Comparison of ENCODE assay signal across 8 mouse cellular contexts in genomic region chr11:99024468-99025134, GRCm38 (mm10). TPM values are rescaled to one million over a fixed set of nuclear protein-coding genes. Genes with fewer than 3 reads are reported as not detected.
A peak's percentile ranks its signal among the peaks of the same experiment; 100 is the strongest.
DNase-seq lines count a peak whose midpoint lies in the region; ATAC-seq lines count a peak whose summit lies in the region.

No protein-coding gene starts in this region.

- 45% methylated on average over 18 of the region's 18 CpGs for WGBS in liver, embryonic 12.5 days (ENCODE audit: insufficient replicate concordance)

- peaks cover 46% of the 10 kb centered on the region for H3K4me1 ChIP-seq in liver, embryonic 12.5 days

- peak overlapping the region; percentile 68 for H3K4me2 ChIP-seq in liver, embryonic 12.5 days

- DNase-seq in cerebellum, adult 11-12 months, result no peak
- DNase-seq in thymus, postnatal 25 days, result peak; percentile 21
- no peak for DNase-seq in thymus, postnatal 36 days
- DNase-seq in urinary bladder, postnatal 25 days (ENCODE audit: low spot score), result no peak
- no peak for DNase-seq in left cerebral cortex, adult 18-20 months (ENCODE audit: low spot score in 2 of 2)
- no peak for DNase-seq in kidney, adult 18-20 months

- no peaks in the 10 kb centered on the region for H3K9me3 ChIP-seq in liver, embryonic 12.5 days (replicated peaks)

- peak overlapping the region; percentile 33; the same call in 1 of the 2 replicates for H3K9ac ChIP-seq in liver, embryonic 12.5 days

- peak; percentile 23; the same call in 1 of the 2 replicates for ATAC-seq in cerebellum, adult (ENCODE audit: insufficient number of reproducible peaks, low FRiP score, low TSS enrichment)
- ATAC-seq in liver, embryonic 12.5 days, result no peak

- H3K27me3 ChIP-seq in liver, embryonic 12.5 days (replicated peaks), result no peaks in the 10 kb centered on the region

- H3K36me3 ChIP-seq in liver, embryonic 12.5 days, result peaks cover 35% of the 10 kb centered on the region

- peak overlapping the region; percentile 49 for H3K4me3 ChIP-seq in liver, embryonic 12.5 days

- H3K27ac ChIP-seq in liver, embryonic 12.5 days, result peak overlapping the region; percentile 45

RNA-seq across cellular contexts. Expression of gene Top2a, which starts 0.6 kb away (rescaled TPM):
- 249 and 261 TPM in 2 replicates for polyA plus RNA-seq in liver, embryonic 12.5 days (2016; fragmentation: Nextera tagmentation; extraction: Ambion mirVana)
- under 1 TPM; 0.40 to 0.67 TPM for total RNA-seq in left cerebral cortex, adult 18-20 months (2021)

RNA-seq across cellular contexts. Expression of gene Igfbp4, which starts 16.4 kb away (rescaled TPM):
- polyA plus RNA-seq in liver, embryonic 12.5 days (2016; fragmentation: Nextera tagmentation; extraction: Ambion mirVana), result 236 TPM in 2 replicates
- total RNA-seq in left cerebral cortex, adult 18-20 months (2021), result 10 to 100 TPM; 64.2 to 73.2 TPM

RNA-seq across cellular contexts. Expression of gene Gjd3, which starts 41.8 kb away (rescaled TPM):
- not detected in 2 replicates for polyA plus RNA-seq in liver, embryonic 12.5 days (2016; fragmentation: Nextera tagmentation; extraction: Ambion mirVana)
- total RNA-seq in left cerebral cortex, adult 18-20 months (2021), result 1 to 10 TPM; 1.8 to 2.0 TPM
